Mouse (Mus musculus) olfactory bulb, adult 2 months (tissue): ENCODE results near the gene Trio.

Experiments used
- CTCF ChIP-seq: fragments of 200-500 bp; IDR thresholded peaks from 2 replicates; pipeline ENCODE4 v1.5.1; 2012; ENCODE audit warnings: low read depth, mild to moderate bottlenecking, low read length, moderate library complexity; ENCODE audit not compliant: insufficient read depth
- POLR2A ChIP-seq: fragments of 200-500 bp; IDR thresholded peaks from 2 replicates; pipeline ENCODE4 v1.6.1; 2012; ENCODE audit warnings: mild to moderate bottlenecking, low read depth, low read length, moderate library complexity; ENCODE audit not compliant: insufficient read depth

GRCm38 (mm10) chr15:27849910-27850309 lies 175.7 kb downstream of the Trio start:
- TF ChIP-seq CTCF (no peak), POLR2A (no peak)
